Mouse (Mus musculus) stomach, postnatal 0 days (tissue): Measurements from ENCODE around the gene Ubald2.

ENCODE experiments used
- CTCF ChIP-seq: IDR thresholded peaks from 2 replicates; pipeline ENCODE4 v1.5.1; 2016; ENCODE audit warnings: antibody characterized with exemption, low read depth, mild to moderate bottlenecking, moderate library complexity
- EP300 ChIP-seq: optimal IDR thresholded peaks from 2 replicates; pipeline ENCODE3; 2016; ENCODE audit warnings: antibody characterized with exemption

DNA sequence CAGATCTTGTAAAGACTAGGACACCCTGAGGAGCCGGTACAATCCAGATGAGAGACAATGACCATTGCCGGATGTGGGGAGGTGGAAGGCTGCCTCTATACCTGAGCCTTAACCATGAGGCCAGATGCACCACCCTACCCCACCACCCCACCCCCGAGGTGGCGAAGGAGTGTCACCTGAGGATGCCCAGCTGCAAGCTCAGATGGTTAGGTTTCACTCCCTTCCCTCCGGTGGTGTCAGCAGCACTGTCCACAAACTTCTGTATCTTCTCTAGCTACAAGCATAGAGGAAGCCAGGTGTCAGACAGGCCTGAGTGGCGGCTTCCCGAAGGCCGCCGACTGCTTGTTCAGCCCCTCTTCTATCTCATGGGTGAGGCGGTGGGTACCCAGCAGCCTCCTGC lies 20.0 kb downstream of the Ubald2 start:
- TF ChIP-seq CTCF (no peak), EP300 (no peak)
